Mouse (Mus musculus): ENCODE data around the gene Cadm4.

DNA sequence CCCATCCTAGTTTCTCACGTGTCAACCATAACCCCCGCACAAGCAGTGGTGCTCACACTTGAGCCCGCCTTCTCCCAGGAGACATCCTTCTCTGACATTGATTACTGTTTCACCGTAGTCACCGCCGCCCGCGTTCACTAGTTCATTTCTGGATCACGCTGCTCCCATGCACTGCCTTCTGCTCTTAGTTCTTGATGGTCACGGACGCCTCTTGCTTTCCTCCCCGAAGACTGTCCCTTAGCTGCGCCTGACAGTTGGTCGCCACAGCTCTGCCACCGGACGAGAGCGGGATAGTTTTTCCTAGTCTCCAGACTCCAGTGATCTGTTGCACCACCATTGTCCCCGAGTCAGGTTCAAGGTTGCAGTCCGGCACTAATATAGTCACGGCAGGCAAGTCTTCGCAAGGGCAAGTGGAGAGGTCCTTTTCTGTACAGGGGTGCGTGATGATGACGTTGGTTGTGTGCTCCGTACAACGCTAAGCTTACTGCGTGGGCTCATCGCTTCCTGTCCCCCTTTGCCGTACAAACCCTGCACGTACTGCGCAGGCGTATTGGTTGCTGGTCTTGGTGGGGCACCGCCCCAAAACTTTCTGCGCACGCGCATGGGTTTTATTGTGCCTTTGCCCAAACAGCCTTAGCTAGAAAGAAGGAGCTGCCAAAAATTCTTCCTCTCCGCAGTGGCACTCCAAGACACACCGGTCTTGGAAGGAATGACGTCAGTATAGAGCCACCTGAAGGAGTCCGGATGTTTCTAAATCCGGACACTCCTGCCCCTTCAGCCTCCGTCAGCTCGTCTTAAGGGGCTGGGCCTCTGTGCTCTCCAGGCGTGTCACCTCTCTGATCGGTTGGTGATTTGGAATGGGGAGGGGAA, 48.5 kb downstream of the Cadm4 start, which contains the start of gene Irgq:
- TF ChIP-seq CTCF (IDR thresholded peaks at IDR 0.05), result no peak
- TF ChIP-seq POLR2A (IDR thresholded peaks at IDR 0.05; ENCODE audit: insufficient read depth, low read depth, low read length), result peak; percentile 83
- peak; percentile 86; the same call in 1 of the 2 replicates for TF ChIP-seq EP300 (IDR thresholded peaks at IDR 0.05; ENCODE audit: insufficient read depth, low read depth, low read length)

All from heart, adult 2 months (tissue).